Mouse (Mus musculus): ENCODE data around the gene Fpr1. TPM values are rescaled to one million over a fixed set of nuclear protein-coding genes. Genes with fewer than 3 reads are reported as not detected.

Gene Fpr1
- polyA plus RNA-seq, 1 experiment from 2014 or later = not detected

GRCm38 (mm10) chr17:17840796-17841195 lies 42.9 kb downstream of the Fpr1 start:
- Histone ChIP-seq H3K36me3 (ENCODE audit: control insufficient read depth, insufficient read depth, low read length) (peaks cover 10% of the 10 kb centered on the region), H3K9ac (ENCODE audit: low read length) (no peak overlapping the region), H3K4me1 (ENCODE audit: control insufficient read depth, insufficient read depth, low read length) (peaks cover 10% of the 10 kb centered on the region), H3K4me3 (ENCODE audit: low read depth, low read length) (no peak overlapping the region), H3K27ac (ENCODE audit: low read depth, low read length) (no peak overlapping the region), H3K4me2 (ENCODE audit: low read depth) (no peak overlapping the region), H3K9me3 (ENCODE audit: control insufficient read depth, low read length) (no peaks in the 10 kb centered on the region), H3K27me3 (ENCODE audit: control insufficient read depth, insufficient read depth, low read length) (no peaks in the 10 kb centered on the region)
- WGBS = 96% methylated on average over 7 of the region's 7 CpGs
- DNase-seq (ENCODE audit: low spot score) (no peak), ATAC-seq (ENCODE audit: insufficient read depth, low FRiP score, low TSS enrichment) (no peak)

- no peaks in the 10 kb centered on the region for H3K27me3 ChIP-seq (ENCODE audit: control insufficient read depth, insufficient read depth, low read length)
- H3K4me2 ChIP-seq (ENCODE audit: low read depth) = no peak overlapping the region
- no peaks in the 10 kb centered on the region for H3K9me3 ChIP-seq (ENCODE audit: control insufficient read depth, low read length)
- 95% methylated on average over 2 of the region's 2 CpGs for WGBS
- no peak overlapping the region for H3K9ac ChIP-seq (ENCODE audit: low read length)
- no peak for DNase-seq (ENCODE audit: low spot score)
- no peak overlapping the region for H3K4me3 ChIP-seq (ENCODE audit: low read depth, low read length)
- peaks cover 14% of the 10 kb centered on the region for H3K4me1 ChIP-seq (ENCODE audit: control insufficient read depth, insufficient read depth, low read length)
- H3K27ac ChIP-seq (ENCODE audit: low read depth, low read length) = no peak overlapping the region
- no peak for ATAC-seq (ENCODE audit: insufficient read depth, low FRiP score, low TSS enrichment)
- peaks cover 10% of the 10 kb centered on the region for H3K36me3 ChIP-seq (ENCODE audit: control insufficient read depth, insufficient read depth, low read length)
Measured at GRCm38 (mm10) chr17:17839276-17839675, 44.5 kb downstream of the Fpr1 start.

GRCm38 (mm10) chr17:17837919-17838701 lies 45.6 kb downstream of the Fpr1 start:
- Histone ChIP-seq H3K4me1 (ENCODE audit: control insufficient read depth, insufficient read depth, low read length) (peaks cover 14% of the 10 kb centered on the region), H3K36me3 (ENCODE audit: control insufficient read depth, insufficient read depth, low read length) (peaks cover 10% of the 10 kb centered on the region)
- WGBS = 1% methylated on average over 43 of the region's 43 CpGs

GRCm38 (mm10) chr17:17837426-17837825 lies 46.3 kb downstream of the Fpr1 start:
- Histone ChIP-seq H3K4me1 (ENCODE audit: control insufficient read depth, insufficient read depth, low read length) (peaks cover 14% of the 10 kb centered on the region), H3K9me3 (ENCODE audit: control insufficient read depth, low read length) (no peaks in the 10 kb centered on the region), H3K27ac (ENCODE audit: low read depth, low read length) (0 out of 2 replicates have a peak overlapping the region, but pooled peaks have one; percentile 3), H3K27me3 (ENCODE audit: control insufficient read depth, insufficient read depth, low read length) (no peaks in the 10 kb centered on the region), H3K9ac (ENCODE audit: low read length) (peak overlapping the region; percentile 3; the same call in 1 of the 2 replicates), H3K4me2 (ENCODE audit: low read depth) (peak overlapping the region; percentile 48), H3K36me3 (ENCODE audit: control insufficient read depth, insufficient read depth, low read length) (peaks cover 10% of the 10 kb centered on the region), H3K4me3 (ENCODE audit: low read depth, low read length) (peak overlapping the region; percentile 30; the same call in 1 of the 2 replicates)
- ATAC-seq (ENCODE audit: insufficient read depth, low FRiP score, low TSS enrichment) (no peak), DNase-seq (ENCODE audit: low spot score) (peak; percentile 40)
- whole genome bisulfite sequencing = 7% methylated on average over 13 of the region's 13 CpGs

More at GRCm38 (mm10) chr17:17837919-17838701, 45.6 kb downstream of the Fpr1 start:
- Histone ChIP-seq H3K4me2 (ENCODE audit: low read depth) (peak overlapping the region; percentile 48), H3K9ac (ENCODE audit: low read length) (peak overlapping the region; percentile 42), H3K27me3 (ENCODE audit: control insufficient read depth, insufficient read depth, low read length) (no peaks in the 10 kb centered on the region), H3K4me3 (ENCODE audit: low read depth, low read length) (peak overlapping the region; percentile 30), H3K27ac (ENCODE audit: low read depth, low read length) (peak overlapping the region; percentile 64; the same call in 1 of the 2 replicates), H3K9me3 (ENCODE audit: control insufficient read depth, low read length) (no peaks in the 10 kb centered on the region)
- DNase-seq (ENCODE audit: low spot score) (peak; percentile 91), ATAC-seq (ENCODE audit: insufficient read depth, low FRiP score, low TSS enrichment) (peak; percentile 92)

- H3K4me1 ChIP-seq (ENCODE audit: control insufficient read depth, insufficient read depth, low read length) = peaks cover 18% of the 10 kb centered on the region
- ATAC-seq (ENCODE audit: insufficient read depth, low FRiP score, low TSS enrichment) (no peak), DNase-seq (ENCODE audit: low spot score) (no peak)
- no peak overlapping the region for H3K9ac ChIP-seq (ENCODE audit: low read length)
- H3K4me2 ChIP-seq (ENCODE audit: low read depth) = no peak overlapping the region
- no peaks in the 10 kb centered on the region for H3K27me3 ChIP-seq (ENCODE audit: control insufficient read depth, insufficient read depth, low read length)
- no peak overlapping the region for H3K27ac ChIP-seq (ENCODE audit: low read depth, low read length)
- peaks cover 12% of the 10 kb centered on the region for H3K36me3 ChIP-seq (ENCODE audit: control insufficient read depth, insufficient read depth, low read length)
- WGBS = 88% methylated on average over 5 of the region's 5 CpGs
- H3K4me3 ChIP-seq (ENCODE audit: low read depth, low read length) = no peak overlapping the region
- no peaks in the 10 kb centered on the region for H3K9me3 ChIP-seq (ENCODE audit: control insufficient read depth, low read length)
Measured at GRCm38 (mm10) chr17:17836101-17836500, 47.6 kb downstream of the Fpr1 start.

- H3K9ac ChIP-seq (ENCODE audit: low read length) = no peak overlapping the region
- ATAC-seq (ENCODE audit: insufficient read depth, low FRiP score, low TSS enrichment) = no peak
- no peak for DNase-seq (ENCODE audit: low spot score)
- 29% methylated on average over 1 of the region's 1 CpGs for WGBS
- peaks cover 13% of the 10 kb centered on the region for H3K36me3 ChIP-seq (ENCODE audit: control insufficient read depth, insufficient read depth, low read length)
- peaks cover 29% of the 10 kb centered on the region for H3K4me1 ChIP-seq (ENCODE audit: control insufficient read depth, insufficient read depth, low read length)
- no peak overlapping the region for H3K4me3 ChIP-seq (ENCODE audit: low read depth, low read length)
- H3K4me2 ChIP-seq (ENCODE audit: low read depth) = no peak overlapping the region
- H3K9me3 ChIP-seq (ENCODE audit: control insufficient read depth, low read length) = no peaks in the 10 kb centered on the region
- H3K27ac ChIP-seq (ENCODE audit: low read depth, low read length) = no peak overlapping the region
- H3K27me3 ChIP-seq (ENCODE audit: control insufficient read depth, insufficient read depth, low read length) = no peaks in the 10 kb centered on the region
Measured at GRCm38 (mm10) chr17:17834896-17835295, 48.8 kb downstream of the Fpr1 start.

GRCm38 (mm10) chr17:17830731-17831130 lies 53.0 kb downstream of the Fpr1 start:
- Histone ChIP-seq H3K36me3 (ENCODE audit: control insufficient read depth, insufficient read depth, low read length) (peaks cover 6% of the 10 kb centered on the region), H3K9ac (ENCODE audit: low read length) (no peak overlapping the region), H3K4me3 (ENCODE audit: low read depth, low read length) (peak overlapping the region; percentile 64), H3K9me3 (ENCODE audit: control insufficient read depth, low read length) (no peaks in the 10 kb centered on the region), H3K4me2 (ENCODE audit: low read depth) (peak overlapping the region; percentile 87), H3K27ac (ENCODE audit: low read depth, low read length) (no peak overlapping the region), H3K4me1 (ENCODE audit: control insufficient read depth, insufficient read depth, low read length) (peaks cover 21% of the 10 kb centered on the region), H3K27me3 (ENCODE audit: control insufficient read depth, insufficient read depth, low read length) (no peaks in the 10 kb centered on the region)
- WGBS = 70% methylated on average over 7 of the region's 7 CpGs
- ATAC-seq (ENCODE audit: insufficient read depth, low FRiP score, low TSS enrichment) (no peak), DNase-seq (ENCODE audit: low spot score) (no peak)

- H3K9me3 ChIP-seq (ENCODE audit: control insufficient read depth, low read length) = no peaks in the 10 kb centered on the region
- H3K27ac ChIP-seq (ENCODE audit: low read depth, low read length) = peak overlapping the region; percentile 99
- peak overlapping the region; percentile 64 for H3K4me3 ChIP-seq (ENCODE audit: low read depth, low read length)
- H3K4me2 ChIP-seq (ENCODE audit: low read depth) = peak overlapping the region; percentile 87
- 51% methylated on average over 23 of the region's 23 CpGs for WGBS
- peaks cover 6% of the 10 kb centered on the region for H3K36me3 ChIP-seq (ENCODE audit: control insufficient read depth, insufficient read depth, low read length)
- H3K4me1 ChIP-seq (ENCODE audit: control insufficient read depth, insufficient read depth, low read length) = peaks cover 24% of the 10 kb centered on the region
- no peaks in the 10 kb centered on the region for H3K27me3 ChIP-seq (ENCODE audit: control insufficient read depth, insufficient read depth, low read length)
- DNase-seq (ENCODE audit: low spot score) (no peak), ATAC-seq (ENCODE audit: insufficient read depth, low FRiP score, low TSS enrichment) (no peak)
- peak overlapping the region; percentile 93 for H3K9ac ChIP-seq (ENCODE audit: low read length)
Measured at GRCm38 (mm10) chr17:17829816-17830535, 53.8 kb downstream of the Fpr1 start.

All from neural tube, embryonic 11.5 days (tissue).